Mouse (Mus musculus) neural tube, embryonic 10.5 days (tissue): ENCODE data around the gene Ifi203.
"Not testable (repeated sequence)": the region's sequence is repeated elsewhere in the genome, so short reads cannot be mapped to it uniquely, and the experiment has no call there.

Experiments used
- DNase-seq: peaks from one replicate; pipeline ENCODE4 v3.0.0-alpha.2; 2017; ENCODE audit warnings: low spot score; ENCODE audit errors: extremely low spot score

Ifi203 gene

GRCm38 (mm10) chr1:173889741-173890140 is 52.7 kb downstream of the Ifi203 start:
- not testable (repeated sequence) for DNase-seq

GRCm38 (mm10) chr1:173887026-173887787 is 55.3 kb downstream of the Ifi203 start:
- DNase-seq = not testable (repeated sequence)

- DNase-seq = not testable (repeated sequence)
These were observed 62.3 kb downstream of the Ifi203 start for GRCm38 (mm10) chr1:173880004-173880666.

GRCm38 (mm10) chr1:173879225-173879987 is 63.1 kb downstream of the Ifi203 start:
- DNase-seq = not testable (repeated sequence)

- DNase-seq = not testable (repeated sequence)
These were observed 64.2 kb downstream of the Ifi203 start for GRCm38 (mm10) chr1:173878264-173878663.

GRCm38 (mm10) chr1:173877125-173877524 is 65.3 kb downstream of the Ifi203 start:
- DNase-seq = not testable (repeated sequence)
